Mouse (Mus musculus): ENCODE measurements at regions not wholly inside any gene's neighbourhood (a gene's known extent, or its start where the extent isn't known, plus 50 kb on each side); places are given as distances from the start of the nearest gene placed in this dataset.

DNA sequence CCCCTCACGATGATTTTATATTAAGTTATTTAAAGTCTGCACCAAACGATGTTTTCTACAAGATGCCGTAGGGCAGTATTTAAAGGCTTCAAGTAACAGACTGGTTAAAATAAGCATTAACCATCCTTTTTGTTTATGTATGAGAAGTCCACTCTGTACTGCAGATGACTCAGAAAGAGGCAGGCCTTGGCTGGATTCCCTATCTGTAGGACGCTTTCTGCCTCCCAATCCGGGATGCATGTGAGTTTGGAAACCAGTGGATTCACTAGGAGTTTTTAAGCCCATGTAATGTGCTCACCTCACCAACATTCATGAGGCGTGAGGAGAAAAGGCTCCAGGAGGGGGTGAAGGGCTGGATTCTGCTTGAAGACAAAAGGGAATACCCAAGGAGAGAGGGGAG is 63.1 kb downstream of the Cmpk2 start:
- no peak for DNase-seq

All from kidney, adult 18-20 months (tissue).